Mouse (Mus musculus): ENCODE measurements at regions not wholly inside any gene's neighbourhood (a gene's known extent, or its start where the extent isn't known, plus 50 kb on each side); places are given as distances from the start of the nearest gene placed in this dataset.
A peak's percentile ranks its signal among the peaks of the same experiment; 100 is the strongest.

DNA sequence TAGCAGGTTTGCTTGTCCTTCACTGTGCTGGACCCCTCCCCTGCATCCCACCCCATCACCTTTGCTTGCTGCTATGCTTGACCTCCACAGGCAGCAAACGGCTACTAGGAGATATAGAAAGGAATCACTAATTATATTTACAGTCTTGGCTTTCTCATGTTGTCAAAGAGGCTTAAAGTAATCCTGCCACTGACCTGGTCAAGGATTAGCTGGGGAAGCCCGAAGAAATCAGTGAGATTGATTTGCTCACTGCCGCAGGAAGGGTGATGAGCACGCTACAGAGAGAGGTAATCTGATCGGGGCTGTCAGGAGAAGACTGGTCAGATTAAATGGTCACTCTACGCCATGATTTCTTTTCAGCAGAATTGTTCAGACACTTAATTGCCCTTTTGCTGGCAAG is 157.4 kb upstream of the Wdfy3 start:
- WGBS, result 55% methylated on average over 6 of the region's 6 CpGs
- no peak for ATAC-seq (ENCODE audit: insufficient number of reproducible peaks, insufficient read depth, low FRiP score, low TSS enrichment, low read depth)
- Histone ChIP-seq H3K36me3 (no peaks in the 10 kb centered on the region), H3K4me3 (no peak overlapping the region), H3K9ac (no peak overlapping the region), H3K9me3 (no peaks in the 10 kb centered on the region), H3K4me1 (no peaks in the 10 kb centered on the region), H3K4me2 (no peak overlapping the region), H3K27ac (no peak overlapping the region), H3K27me3 (no peaks in the 10 kb centered on the region)

DNA sequence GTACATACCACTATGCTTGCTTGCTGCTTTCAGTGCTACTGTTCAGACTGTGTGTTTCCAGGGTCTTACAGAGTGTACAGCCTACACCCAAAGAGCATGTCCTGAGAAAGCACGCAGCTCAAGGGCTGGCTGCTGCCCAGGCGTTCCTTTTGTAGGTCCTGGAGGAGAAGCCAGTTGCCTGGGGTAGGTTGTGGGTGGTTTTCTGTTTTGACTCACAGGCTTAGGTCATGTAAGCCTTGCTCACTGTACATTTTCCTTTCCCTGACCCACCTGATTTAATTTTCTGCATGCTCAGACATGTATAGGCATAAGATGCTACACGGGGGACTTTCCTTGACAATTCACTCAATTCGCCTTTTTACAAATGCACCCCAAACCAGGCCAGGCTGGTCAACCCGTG is 172.9 kb upstream of the Wdfy3 start:
- Histone ChIP-seq H3K4me2 (no peak overlapping the region), H3K9ac (no peak overlapping the region), H3K4me1 (0 out of 2 replicates have a peak, but pooled peaks cover 3% of the 10 kb centered on the region), H3K9me3 (no peaks in the 10 kb centered on the region), H3K36me3 (no peaks in the 10 kb centered on the region), H3K4me3 (no peak overlapping the region), H3K27ac (no peak overlapping the region), H3K27me3 (no peaks in the 10 kb centered on the region)
- 67% methylated on average over 5 of the region's 5 CpGs for WGBS
- ATAC-seq (ENCODE audit: insufficient number of reproducible peaks, insufficient read depth, low FRiP score, low TSS enrichment, low read depth), result no peak

DNA sequence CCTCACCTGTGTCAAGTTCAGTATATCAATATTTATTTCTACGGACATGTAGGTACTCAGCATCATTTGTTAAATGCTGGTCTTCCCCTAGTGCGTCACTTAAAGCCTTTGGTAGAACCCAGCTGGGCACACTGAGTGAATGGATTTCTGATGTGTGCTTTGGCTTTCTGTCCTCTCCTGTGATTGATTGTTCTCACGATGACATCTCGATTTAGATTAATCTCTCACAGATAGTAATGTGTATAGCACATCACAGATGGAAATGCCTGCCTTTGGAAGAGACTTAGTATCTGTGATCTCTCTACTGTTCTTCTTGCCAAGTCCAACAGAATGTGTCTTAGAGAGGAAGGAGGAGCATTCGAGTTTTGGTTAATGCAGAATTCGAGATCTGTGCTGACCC is 175.0 kb upstream of the Wdfy3 start:
- Histone ChIP-seq H3K27ac (no peak overlapping the region), H3K36me3 (no peaks in the 10 kb centered on the region), H3K4me3 (no peak overlapping the region), H3K9me3 (no peaks in the 10 kb centered on the region), H3K4me1 (0 out of 2 replicates have a peak, but pooled peaks cover 3% of the 10 kb centered on the region), H3K9ac (no peak overlapping the region), H3K4me2 (no peak overlapping the region), H3K27me3 (no peaks in the 10 kb centered on the region)
- ATAC-seq (ENCODE audit: insufficient number of reproducible peaks, insufficient read depth, low FRiP score, low TSS enrichment, low read depth), result no peak
- 87% methylated on average over 6 of the region's 6 CpGs for WGBS

DNA sequence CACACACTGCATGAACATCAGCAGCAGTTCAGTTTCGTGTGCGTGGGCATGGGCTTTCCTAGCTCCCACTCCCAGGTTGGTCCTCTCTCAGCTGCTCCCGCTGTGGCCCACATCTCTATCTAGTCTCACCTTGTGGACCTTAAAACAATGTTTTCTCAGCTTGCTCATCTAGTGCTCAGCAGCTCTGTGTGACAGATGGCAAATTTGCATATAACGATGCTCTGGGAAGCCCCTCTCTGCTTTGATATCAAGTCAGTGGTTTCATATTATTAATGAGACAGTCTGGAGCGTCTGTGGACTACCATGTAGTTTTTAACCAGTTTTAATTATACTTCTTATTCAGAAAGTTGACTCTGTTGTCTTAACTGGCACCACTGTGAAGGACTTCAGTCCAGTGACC is 179.0 kb upstream of the Wdfy3 start:
- Histone ChIP-seq H3K4me3 (no peak overlapping the region), H3K27ac (no peak overlapping the region), H3K27me3 (no peaks in the 10 kb centered on the region), H3K36me3 (no peaks in the 10 kb centered on the region), H3K4me2 (no peak overlapping the region), H3K4me1 (0 out of 2 replicates have a peak, but pooled peaks cover 3% of the 10 kb centered on the region), H3K9ac (no peak overlapping the region), H3K9me3 (no peaks in the 10 kb centered on the region)
- 81% methylated on average over 5 of the region's 5 CpGs for WGBS
- no peak for ATAC-seq (ENCODE audit: insufficient number of reproducible peaks, insufficient read depth, low FRiP score, low TSS enrichment, low read depth)

DNA sequence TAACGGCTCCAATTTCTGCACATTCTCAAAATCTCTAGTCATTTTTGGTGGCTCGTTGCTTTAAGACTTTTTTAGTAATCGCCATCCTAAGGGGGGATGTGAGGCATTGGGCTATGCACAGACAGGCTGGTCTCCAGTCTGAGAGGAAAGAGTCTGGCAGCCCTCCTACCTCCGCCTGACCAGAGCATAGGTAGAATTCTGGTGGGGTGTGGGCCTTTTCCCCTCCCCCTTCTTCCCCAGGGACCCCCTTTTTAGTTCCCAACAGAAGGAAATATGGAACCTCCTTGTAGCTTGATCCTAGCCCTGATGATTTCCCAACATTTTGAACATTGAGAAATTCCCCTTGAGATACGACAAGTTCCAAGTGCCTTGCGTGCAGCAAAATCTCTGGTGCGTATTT is 181.4 kb upstream of the Wdfy3 start:
- Histone ChIP-seq H3K4me2 (no peak overlapping the region), H3K9ac (no peak overlapping the region), H3K4me3 (no peak overlapping the region), H3K27ac (no peak overlapping the region), H3K9me3 (no peaks in the 10 kb centered on the region), H3K4me1 (0 out of 2 replicates have a peak, but pooled peaks cover 2% of the 10 kb centered on the region), H3K36me3 (no peaks in the 10 kb centered on the region), H3K27me3 (no peaks in the 10 kb centered on the region)
- 87% methylated on average over 7 of the region's 7 CpGs for WGBS
- ATAC-seq (ENCODE audit: insufficient number of reproducible peaks, insufficient read depth, low FRiP score, low TSS enrichment, low read depth), result no peak

DNA sequence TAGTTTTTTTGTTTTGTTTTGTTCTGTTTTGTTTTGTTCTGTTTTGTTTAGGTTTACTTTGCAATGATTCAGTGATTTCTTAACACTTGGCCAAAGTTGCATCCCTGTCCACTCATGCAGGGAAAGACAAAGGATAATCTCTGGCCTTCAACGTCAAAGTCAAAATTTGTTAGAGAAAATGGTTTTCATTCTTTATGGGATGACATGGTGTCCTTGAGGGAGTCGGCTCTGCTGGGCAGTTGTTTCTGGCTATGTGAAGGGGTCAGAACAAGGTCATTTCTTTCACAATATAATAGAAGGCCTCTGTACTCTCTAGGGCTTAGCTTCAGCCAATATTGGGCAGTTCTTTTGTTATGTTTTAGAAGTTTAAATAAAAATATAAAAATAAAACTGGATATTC is 184.1 kb upstream of the Wdfy3 start:
- Histone ChIP-seq H3K4me1 (no peaks in the 10 kb centered on the region), H3K9me3 (no peaks in the 10 kb centered on the region), H3K4me2 (no peak overlapping the region), H3K27ac (no peak overlapping the region), H3K36me3 (no peaks in the 10 kb centered on the region), H3K4me3 (no peak overlapping the region), H3K9ac (no peak overlapping the region), H3K27me3 (no peaks in the 10 kb centered on the region)
- ATAC-seq (ENCODE audit: insufficient number of reproducible peaks, insufficient read depth, low FRiP score, low TSS enrichment, low read depth), result no peak
- WGBS, result 36% methylated on average over 2 of the region's 2 CpGs

DNA sequence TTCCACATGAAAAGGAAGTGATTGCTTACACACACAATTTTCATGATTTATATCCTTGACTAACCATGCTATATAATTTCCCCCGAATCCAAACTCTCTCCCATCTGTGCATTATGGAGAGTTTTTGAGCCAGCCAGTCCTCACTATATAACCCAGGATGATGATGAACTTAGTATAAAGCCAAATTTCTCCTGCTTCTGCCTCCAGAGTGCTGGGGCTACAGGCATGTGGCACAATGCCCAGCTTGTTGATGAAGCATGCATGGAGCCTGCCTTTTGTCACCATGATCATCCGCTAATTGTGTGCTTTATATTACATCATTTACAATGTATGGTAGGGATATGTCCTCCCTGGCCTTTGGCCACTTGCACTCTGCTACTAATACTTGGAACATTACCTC is 187.4 kb upstream of the Wdfy3 start:
- H3K9me3 ChIP-seq, result no peaks in the 10 kb centered on the region
- no peaks in the 10 kb centered on the region for H3K36me3 ChIP-seq
- H3K4me3 ChIP-seq, result no peak overlapping the region
- H3K4me1 ChIP-seq, result no peaks in the 10 kb centered on the region
- H3K4me2 ChIP-seq, result no peak overlapping the region
- no peak overlapping the region for H3K9ac ChIP-seq
- WGBS, result 47% methylated on average over 2 of the region's 2 CpGs
- no peak overlapping the region for H3K27ac ChIP-seq
- H3K27me3 ChIP-seq, result no peaks in the 10 kb centered on the region
- no peak for ATAC-seq (ENCODE audit: insufficient number of reproducible peaks, insufficient read depth, low FRiP score, low TSS enrichment, low read depth)

DNA sequence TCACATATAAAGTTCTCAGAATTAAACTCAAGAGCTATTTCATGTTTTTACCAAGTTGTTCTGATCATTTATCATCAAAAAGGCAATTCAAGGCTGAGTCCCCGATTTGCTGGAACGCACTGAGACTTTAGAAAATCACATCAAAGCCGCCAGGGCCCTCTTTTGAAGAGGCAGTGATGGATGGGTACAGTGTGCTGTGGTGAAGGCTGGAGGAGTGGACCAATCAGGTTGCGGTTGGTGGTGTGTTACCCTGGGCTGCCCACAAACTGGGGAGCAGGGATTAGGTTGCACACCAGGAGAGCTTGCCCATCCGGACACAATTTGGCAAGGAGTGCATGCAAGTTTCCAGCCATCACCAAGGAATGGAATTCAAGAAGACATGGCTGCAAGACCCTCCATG is 191.9 kb upstream of the Wdfy3 start:
- Histone ChIP-seq H3K4me2 (no peak overlapping the region), H3K27ac (no peak overlapping the region), H3K4me3 (no peak overlapping the region), H3K4me1 (peaks cover 3% of the 10 kb centered on the region; the same call in 1 of the 2 replicates), H3K36me3 (no peaks in the 10 kb centered on the region), H3K27me3 (no peaks in the 10 kb centered on the region), H3K9ac (no peak overlapping the region), H3K9me3 (no peaks in the 10 kb centered on the region)
- WGBS, result 66% methylated on average over 5 of the region's 5 CpGs
- peak; percentile 48; the same call in 1 of the 2 replicates for ATAC-seq (ENCODE audit: insufficient number of reproducible peaks, insufficient read depth, low FRiP score, low TSS enrichment, low read depth)

DNA sequence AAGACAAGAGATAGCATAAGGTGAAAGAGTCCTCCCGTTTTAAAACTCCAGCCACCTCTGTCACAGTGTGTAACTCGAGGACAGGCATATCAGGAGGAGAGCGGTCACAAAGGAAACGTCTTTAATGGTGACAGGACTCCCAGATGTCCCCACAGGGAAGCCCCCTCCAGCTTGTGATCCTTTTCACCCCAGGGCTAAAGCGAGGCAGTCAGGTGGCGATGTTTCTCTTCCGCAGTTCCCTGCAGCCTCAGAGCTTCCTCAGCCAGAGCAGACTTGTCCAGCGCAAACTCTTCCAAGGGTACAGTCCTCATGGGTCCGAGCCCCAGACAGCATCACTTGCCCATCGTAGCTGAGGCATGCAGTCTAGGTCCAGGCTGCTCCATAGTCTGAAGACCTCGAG is 196.7 kb upstream of the Wdfy3 start:
- H3K4me1 ChIP-seq, result peaks cover 12% of the 10 kb centered on the region
- no peaks in the 10 kb centered on the region for H3K9me3 ChIP-seq
- H3K36me3 ChIP-seq, result no peaks in the 10 kb centered on the region
- no peak overlapping the region for H3K4me2 ChIP-seq
- WGBS, result 54% methylated on average over 11 of the region's 11 CpGs
- no peaks in the 10 kb centered on the region for H3K27me3 ChIP-seq
- H3K9ac ChIP-seq, result no peak overlapping the region
- H3K27ac ChIP-seq, result no peak overlapping the region
- no peak for ATAC-seq (ENCODE audit: insufficient number of reproducible peaks, insufficient read depth, low FRiP score, low TSS enrichment, low read depth)
- H3K4me3 ChIP-seq, result no peak overlapping the region

DNA sequence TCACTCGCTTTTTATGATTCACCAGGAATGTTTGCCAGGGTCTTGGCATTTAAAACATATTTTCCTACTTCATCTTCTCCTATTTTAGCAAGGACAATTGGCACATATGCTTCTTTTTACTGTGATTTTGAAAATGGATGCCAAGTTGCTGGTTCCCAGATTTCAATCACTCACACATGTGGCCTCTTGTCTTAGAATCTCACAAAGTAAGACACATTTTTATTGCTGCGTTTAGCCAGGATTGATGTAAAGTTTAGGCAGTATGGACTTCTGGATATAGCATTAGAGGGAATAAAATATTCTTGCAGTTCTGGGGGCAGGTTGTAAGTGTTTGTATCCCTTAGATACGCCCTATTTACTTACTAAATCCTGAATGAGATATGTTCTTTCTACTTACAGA is 197.4 kb upstream of the Wdfy3 start:
- no peak overlapping the region for H3K4me2 ChIP-seq
- ATAC-seq (ENCODE audit: insufficient number of reproducible peaks, insufficient read depth, low FRiP score, low TSS enrichment, low read depth), result no peak
- no peak overlapping the region for H3K9ac ChIP-seq
- no peaks in the 10 kb centered on the region for H3K27me3 ChIP-seq
- peaks cover 12% of the 10 kb centered on the region for H3K4me1 ChIP-seq
- 41% methylated on average over 3 of the region's 3 CpGs for WGBS
- no peaks in the 10 kb centered on the region for H3K9me3 ChIP-seq
- no peak overlapping the region for H3K4me3 ChIP-seq
- H3K27ac ChIP-seq, result no peak overlapping the region
- no peaks in the 10 kb centered on the region for H3K36me3 ChIP-seq

DNA sequence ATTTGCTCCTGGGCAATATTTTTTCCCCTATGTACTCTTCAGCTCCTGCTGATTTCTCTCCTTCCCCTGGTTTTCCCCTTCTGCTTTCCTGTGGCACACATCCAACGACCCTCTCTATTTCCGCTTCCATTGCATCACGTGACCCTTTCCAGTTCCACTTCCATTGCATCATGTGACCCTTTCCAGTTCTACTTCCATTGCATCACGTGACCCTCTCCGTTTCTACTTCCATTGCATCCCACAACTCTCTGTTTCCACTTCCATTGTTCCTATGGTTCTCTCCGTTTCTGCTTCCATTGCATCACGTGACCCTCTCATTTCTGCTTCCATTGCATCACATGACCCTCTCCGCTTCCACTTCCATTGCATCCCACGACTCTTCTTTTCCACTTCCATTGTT is 199.5 kb upstream of the Wdfy3 start:
- Histone ChIP-seq H3K9ac (no peak overlapping the region), H3K27ac (no peak overlapping the region), H3K27me3 (no peaks in the 10 kb centered on the region), H3K36me3 (no peaks in the 10 kb centered on the region), H3K4me3 (no peak overlapping the region), H3K4me1 (peaks cover 12% of the 10 kb centered on the region), H3K9me3 (no peaks in the 10 kb centered on the region), H3K4me2 (no peak overlapping the region)
- no peak for ATAC-seq (ENCODE audit: insufficient number of reproducible peaks, insufficient read depth, low FRiP score, low TSS enrichment, low read depth)
- 89% methylated on average over 9 of the region's 9 CpGs for WGBS

DNA sequence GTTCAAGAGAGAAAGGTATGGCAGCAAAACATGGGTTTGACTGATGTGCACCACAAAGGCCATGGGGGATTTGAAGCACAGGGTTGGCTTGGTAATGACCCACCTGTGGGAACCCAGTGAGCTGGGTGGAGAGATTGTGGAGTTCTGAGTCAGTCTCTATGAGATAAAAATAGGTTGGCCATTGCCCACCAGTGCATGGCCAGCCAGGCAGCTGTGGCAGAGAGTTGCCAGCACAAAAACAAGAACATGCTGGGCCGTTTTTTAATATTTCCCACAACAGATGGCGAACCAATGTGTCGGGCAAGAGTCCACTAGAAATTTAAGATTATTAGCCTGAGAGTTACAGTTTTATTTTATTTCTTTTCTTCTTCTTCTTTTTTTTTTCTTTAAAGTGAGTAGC is 205.6 kb upstream of the Arhgap24 start:
- Histone ChIP-seq H3K4me2 (no peak overlapping the region), H3K9me3 (no peaks in the 10 kb centered on the region), H3K27me3 (no peaks in the 10 kb centered on the region), H3K4me1 (no peaks in the 10 kb centered on the region), H3K36me3 (no peaks in the 10 kb centered on the region), H3K4me3 (no peak overlapping the region), H3K27ac (no peak overlapping the region), H3K9ac (no peak overlapping the region)
- ATAC-seq (ENCODE audit: insufficient number of reproducible peaks, insufficient read depth, low FRiP score, low TSS enrichment, low read depth), result no peak
- 93% methylated on average over 3 of the region's 3 CpGs for WGBS

DNA sequence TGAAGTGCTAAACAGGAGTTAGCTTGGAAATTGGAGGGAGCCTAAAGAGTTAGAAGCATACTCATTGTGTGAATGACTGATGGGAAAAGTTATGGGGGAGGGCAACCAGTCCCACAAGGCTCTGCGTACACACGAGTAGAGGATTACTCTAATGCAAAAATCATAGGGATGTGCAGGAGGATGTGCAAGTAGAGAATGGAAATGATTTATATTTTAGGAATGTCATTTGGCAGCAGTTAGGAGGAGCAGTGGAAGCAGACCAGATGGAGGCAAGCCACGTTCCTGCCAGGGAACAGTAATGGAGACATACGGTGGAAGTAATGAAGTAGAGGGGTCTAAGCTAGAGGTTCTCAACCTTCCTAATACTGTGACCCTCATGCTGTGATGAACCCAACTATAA is 194.1 kb upstream of the Arhgap24 start:
- H3K27me3 ChIP-seq, result no peaks in the 10 kb centered on the region
- peaks cover 10% of the 10 kb centered on the region; the same call in 1 of the 2 replicates for H3K4me1 ChIP-seq
- H3K9ac ChIP-seq, result no peak overlapping the region
- 43% methylated on average over 4 of the region's 4 CpGs for WGBS
- H3K36me3 ChIP-seq, result no peaks in the 10 kb centered on the region
- H3K27ac ChIP-seq, result no peak overlapping the region
- no peaks in the 10 kb centered on the region for H3K9me3 ChIP-seq
- ATAC-seq (ENCODE audit: insufficient number of reproducible peaks, insufficient read depth, low FRiP score, low TSS enrichment, low read depth), result no peak
- H3K4me3 ChIP-seq, result no peak overlapping the region
- no peak overlapping the region for H3K4me2 ChIP-seq

Data from embryonic facial prominence, embryonic 13.5 days (tissue).